Mouse (Mus musculus): Measurements from ENCODE around the gene Abca12.

Gene Abca12

GRCm38 (mm10) chr1:71414810-71415209 lies at the start of gene Abca12:
Abca12 (minus strand) TSS chr1:71414910.
- no peak for DNase-seq

GRCm38 (mm10) chr1:71457961-71458360 lies 43.3 kb upstream of the Abca12 start:
- DNase-seq, result no peak

GRCm38 (mm10) chr1:71447424-71447823 lies 32.7 kb upstream of the Abca12 start:
- DNase-seq, result no peak

- no peak for DNase-seq
Observed at GRCm38 (mm10) chr1:71421741-71422333, 7.1 kb upstream of the Abca12 start.

GRCm38 (mm10) chr1:71418467-71418866 lies 3.8 kb upstream of the Abca12 start:
- DNase-seq, result peak; percentile 9

GRCm38 (mm10) chr1:71417951-71418350 lies 3.2 kb upstream of the Abca12 start:
- DNase-seq, result no peak

- DNase-seq, result no peak
Observed at GRCm38 (mm10) chr1:71414084-71414483, 626 bp downstream of the Abca12 start.

GRCm38 (mm10) chr1:71413114-71413513 lies 1.6 kb downstream of the Abca12 start:
- no peak for DNase-seq

GRCm38 (mm10) chr1:71407711-71408110 lies 7.0 kb downstream of the Abca12 start:
- no peak for DNase-seq

GRCm38 (mm10) chr1:71397635-71398034 lies 17.1 kb downstream of the Abca12 start:
- no peak for DNase-seq

- no peak for DNase-seq
Observed at GRCm38 (mm10) chr1:71396105-71396504, 18.6 kb downstream of the Abca12 start.

GRCm38 (mm10) chr1:71394177-71394576 lies 20.5 kb downstream of the Abca12 start:
- no peak for DNase-seq

GRCm38 (mm10) chr1:71393489-71393888 lies 21.2 kb downstream of the Abca12 start:
- DNase-seq, result no peak

- no peak for DNase-seq
Observed at GRCm38 (mm10) chr1:71392463-71392862, 22.2 kb downstream of the Abca12 start.

- no peak for DNase-seq
Observed at GRCm38 (mm10) chr1:71386593-71386992, 28.1 kb downstream of the Abca12 start.

- no peak for DNase-seq
Observed at GRCm38 (mm10) chr1:71384098-71384497, 30.6 kb downstream of the Abca12 start.

- no peak for DNase-seq
Observed at GRCm38 (mm10) chr1:71373090-71373489, 41.6 kb downstream of the Abca12 start.

- no peak for DNase-seq
Observed at GRCm38 (mm10) chr1:71370266-71370665, 44.4 kb downstream of the Abca12 start.

GRCm38 (mm10) chr1:71367770-71368169 lies 46.9 kb downstream of the Abca12 start:
- DNase-seq, result no peak

- DNase-seq, result no peak
Observed at GRCm38 (mm10) chr1:71342861-71343554, 71.7 kb downstream of the Abca12 start.

GRCm38 (mm10) chr1:71342261-71342594 lies 72.5 kb downstream of the Abca12 start:
- no peak for DNase-seq

GRCm38 (mm10) chr1:71341370-71342260 lies 73.1 kb downstream of the Abca12 start:
- DNase-seq, result no peak

- no peak for DNase-seq
Observed at GRCm38 (mm10) chr1:71338548-71339340, 76.0 kb downstream of the Abca12 start.

Data from right cerebral cortex, adult 18-20 months (tissue).